Mouse (Mus musculus): Measurements from ENCODE around the gene Synj2.
A peak's percentile ranks its signal among the peaks of the same experiment; 100 is the strongest.

The Synj2 gene

GRCm38 (mm10) chr17:5941230-5942043 is at the start of gene Synj2:
Synj2 (plus strand) TSS chr17:5941280.
- DNase-seq (ENCODE audit: low spot score in 2 of 2) = no peak

GRCm38 (mm10) chr17:5891933-5892683 is 49.0 kb upstream of the Synj2 start:
- no peak for DNase-seq (ENCODE audit: low spot score in 2 of 2)

- no peak for DNase-seq (ENCODE audit: low spot score in 2 of 2)
Measured at GRCm38 (mm10) chr17:5893092-5893491, 48.0 kb upstream of the Synj2 start.

GRCm38 (mm10) chr17:5893574-5894148 is 47.4 kb upstream of the Synj2 start:
- DNase-seq (ENCODE audit: low spot score in 2 of 2) = no peak

- no peak for DNase-seq (ENCODE audit: low spot score in 2 of 2)
Measured at GRCm38 (mm10) chr17:5896066-5896465, 45.0 kb upstream of the Synj2 start.

- no peak for DNase-seq (ENCODE audit: low spot score in 2 of 2)
Measured at GRCm38 (mm10) chr17:5896607-5897006, 44.5 kb upstream of the Synj2 start.

- DNase-seq (ENCODE audit: low spot score in 2 of 2) = no peak
Measured at GRCm38 (mm10) chr17:5897326-5898200, 43.5 kb upstream of the Synj2 start.

- no peak for DNase-seq (ENCODE audit: low spot score in 2 of 2)
Measured at GRCm38 (mm10) chr17:5899251-5899650, 41.8 kb upstream of the Synj2 start.

GRCm38 (mm10) chr17:5901381-5901780 is 39.7 kb upstream of the Synj2 start:
- no peak for DNase-seq (ENCODE audit: low spot score in 2 of 2)

- DNase-seq (ENCODE audit: low spot score in 2 of 2) = no peak
Measured at GRCm38 (mm10) chr17:5903630-5904301, 37.3 kb upstream of the Synj2 start.

- DNase-seq (ENCODE audit: low spot score in 2 of 2) = no peak
Measured at GRCm38 (mm10) chr17:5909681-5910080, 31.4 kb upstream of the Synj2 start.

GRCm38 (mm10) chr17:5911591-5911990 is 29.5 kb upstream of the Synj2 start:
- DNase-seq (ENCODE audit: low spot score in 2 of 2) = peak in 1 of 2 experiments; percentile 50

GRCm38 (mm10) chr17:5912797-5913196 is 28.3 kb upstream of the Synj2 start:
- no peak for DNase-seq (ENCODE audit: low spot score in 2 of 2)

- DNase-seq (ENCODE audit: low spot score in 2 of 2) = no peak
Measured at GRCm38 (mm10) chr17:5914217-5914616, 26.9 kb upstream of the Synj2 start.

GRCm38 (mm10) chr17:5921954-5922353 is 19.1 kb upstream of the Synj2 start:
- no peak for DNase-seq (ENCODE audit: low spot score in 2 of 2)

GRCm38 (mm10) chr17:5923281-5923680 is 17.8 kb upstream of the Synj2 start:
- peak in 1 of 2 experiments; percentile 55 for DNase-seq (ENCODE audit: low spot score in 2 of 2)

- peak in 1 of 2 experiments; percentile 54 for DNase-seq (ENCODE audit: low spot score in 2 of 2)
Measured at GRCm38 (mm10) chr17:5924238-5924637, 16.8 kb upstream of the Synj2 start.

- no peak for DNase-seq (ENCODE audit: low spot score in 2 of 2)
Measured at GRCm38 (mm10) chr17:5926710-5927109, 14.4 kb upstream of the Synj2 start.

- no peak for DNase-seq (ENCODE audit: low spot score in 2 of 2)
Measured at GRCm38 (mm10) chr17:5929031-5929430, 12.0 kb upstream of the Synj2 start.

- no peak for DNase-seq (ENCODE audit: low spot score in 2 of 2)
Measured at GRCm38 (mm10) chr17:5932161-5932560, 8.9 kb upstream of the Synj2 start.

All from left cerebral cortex, adult 9 months (tissue).